In the genomic region with DNA sequence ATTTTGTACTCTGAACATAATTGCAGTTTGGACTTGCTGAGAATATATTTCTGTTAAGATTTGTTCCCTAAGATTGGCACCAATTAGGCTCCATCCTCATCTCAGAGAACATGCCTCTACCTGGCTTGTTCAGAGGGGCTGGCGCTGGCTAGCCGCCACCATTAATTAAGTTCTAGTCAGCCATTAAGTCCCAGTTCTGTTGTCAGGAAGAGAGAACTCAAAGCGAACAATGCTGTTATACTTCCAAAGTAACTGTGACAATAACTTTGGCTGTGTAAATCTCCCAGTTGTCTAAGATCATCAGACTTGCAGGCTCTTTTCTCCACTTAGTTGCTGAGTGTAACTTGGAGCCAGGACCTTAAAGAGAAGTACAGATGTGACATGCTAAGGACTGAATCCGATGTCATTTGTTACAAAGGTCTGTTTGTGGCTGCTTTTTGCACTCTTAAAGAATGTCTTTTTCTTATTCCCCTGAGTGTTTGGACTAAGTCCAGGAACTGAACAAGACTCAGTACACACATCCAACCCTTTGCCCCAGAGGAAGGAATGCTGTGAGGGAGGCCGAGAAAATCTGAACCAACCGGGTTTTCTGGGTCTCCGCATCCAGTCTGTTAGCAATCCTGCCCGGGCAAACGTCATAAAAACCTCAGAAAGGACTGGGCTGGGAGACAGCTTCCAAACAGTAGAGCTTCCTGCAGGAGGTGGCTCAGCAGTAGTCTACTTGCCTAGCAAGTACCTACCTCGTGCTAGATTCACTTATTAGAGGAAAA, we compare ENCODE assay signal across 8 mouse cellular contexts. TPM values are rescaled to one million over a fixed set of nuclear protein-coding genes. Genes with fewer than 3 reads are reported as not detected.
DNase-seq lines count a peak whose midpoint lies in the region; ATAC-seq lines count a peak whose summit lies in the region.

No protein-coding gene starts in this region.

- H3K9ac ChIP-seq in liver, embryonic 11.5 days (ENCODE audit: low read depth, low read length) = peak overlapping the region; percentile 48
- no peak overlapping the region for H3K9ac ChIP-seq in hindbrain, embryonic 16.5 days (ENCODE audit: low read depth, low read length)
- no peak overlapping the region for H3K9ac ChIP-seq in liver, embryonic 16.5 days (ENCODE audit: low read depth, low read length)
- H3K9ac ChIP-seq in stomach, embryonic 14.5 days (replicated peaks; ENCODE audit: low read depth, low read length) = no peak overlapping the region

- 47% methylated on average over 10 of the region's 10 CpGs for WGBS in liver, embryonic 11.5 days
- WGBS in forebrain, embryonic 10.5 days = 39% methylated on average over 10 of the region's 10 CpGs
- 19% methylated on average over 10 of the region's 10 CpGs for WGBS in hindbrain, embryonic 16.5 days
- 45% methylated on average over 10 of the region's 10 CpGs for WGBS in liver, embryonic 16.5 days (ENCODE audit: insufficient replicate concordance)
- WGBS in stomach, embryonic 14.5 days = 12% methylated on average over 10 of the region's 10 CpGs

- H3K9me3 ChIP-seq in liver, embryonic 11.5 days (ENCODE audit: control insufficient read depth, low read length) = no peaks in the 10 kb centered on the region
- no peaks in the 10 kb centered on the region for H3K9me3 ChIP-seq in forebrain, embryonic 10.5 days
- no peaks in the 10 kb centered on the region for H3K9me3 ChIP-seq in hindbrain, embryonic 16.5 days (ENCODE audit: control insufficient read depth, low read length)
- H3K9me3 ChIP-seq in liver, embryonic 16.5 days (replicated peaks; ENCODE audit: control insufficient read depth, low read length) = no peaks in the 10 kb centered on the region
- H3K9me3 ChIP-seq in stomach, embryonic 14.5 days (ENCODE audit: control insufficient read depth, low read depth, low read length) = no peaks in the 10 kb centered on the region

- no peaks in the 10 kb centered on the region for H3K27me3 ChIP-seq in liver, embryonic 11.5 days (replicated peaks; ENCODE audit: control insufficient read depth, insufficient read depth, low read length)
- no peaks in the 10 kb centered on the region for H3K27me3 ChIP-seq in forebrain, embryonic 10.5 days (ENCODE audit: poor library complexity, severe bottlenecking)
- no peaks in the 10 kb centered on the region for H3K27me3 ChIP-seq in hindbrain, embryonic 16.5 days (replicated peaks; ENCODE audit: control insufficient read depth, insufficient read depth, low read length)
- H3K27me3 ChIP-seq in liver, embryonic 16.5 days (ENCODE audit: control insufficient read depth, insufficient read depth, low read depth, low read length) = no peaks in the 10 kb centered on the region
- no peaks in the 10 kb centered on the region for H3K27me3 ChIP-seq in stomach, embryonic 14.5 days (ENCODE audit: control insufficient read depth, insufficient read depth, low read length)

- ATAC-seq in liver, embryonic 11.5 days (replicated peaks; ENCODE audit: low FRiP score) = no peak
- no peak for ATAC-seq in hindbrain, embryonic 16.5 days
- no peak for ATAC-seq in liver, embryonic 16.5 days (ENCODE audit: low read depth)
- peak; percentile 64 for ATAC-seq in stomach, embryonic 14.5 days (ENCODE audit: insufficient number of reproducible peaks, insufficient read depth, low FRiP score, low read depth)
- ATAC-seq in erythroid progenitor cell, adult 5-6 weeks (replicated peaks; ENCODE audit: low FRiP score, poor library complexity, severe bottlenecking) = no peak

- H3K4me1 ChIP-seq in liver, embryonic 11.5 days (replicated peaks; ENCODE audit: control insufficient read depth, insufficient read depth, low read length) = peaks cover 38% of the 10 kb centered on the region
- H3K4me1 ChIP-seq in forebrain, embryonic 10.5 days = peaks cover 47% of the 10 kb centered on the region
- H3K4me1 ChIP-seq in hindbrain, embryonic 16.5 days (ENCODE audit: control insufficient read depth, insufficient read depth, low read depth, low read length) = peaks cover 6% of the 10 kb centered on the region
- peaks cover 28% of the 10 kb centered on the region for H3K4me1 ChIP-seq in liver, embryonic 16.5 days (ENCODE audit: control insufficient read depth, low read depth, low read length)
- H3K4me1 ChIP-seq in stomach, embryonic 14.5 days (ENCODE audit: control insufficient read depth, insufficient read depth, low read length) = peaks cover 31% of the 10 kb centered on the region

- no peak overlapping the region for H3K4me3 ChIP-seq in liver, embryonic 11.5 days (ENCODE audit: low read depth, low read length)
- H3K4me3 ChIP-seq in forebrain, embryonic 10.5 days = peak overlapping the region; percentile 22; the same call in 1 of the 2 replicates
- H3K4me3 ChIP-seq in hindbrain, embryonic 16.5 days (ENCODE audit: low read length) = no peak overlapping the region
- H3K4me3 ChIP-seq in liver, embryonic 16.5 days (ENCODE audit: low read depth, low read length) = no peak overlapping the region
- no peak overlapping the region for H3K4me3 ChIP-seq in stomach, embryonic 14.5 days (ENCODE audit: low read depth, low read length)

- no peaks in the 10 kb centered on the region for H3K36me3 ChIP-seq in liver, embryonic 11.5 days (ENCODE audit: control insufficient read depth, insufficient read depth, low read length)
- H3K36me3 ChIP-seq in forebrain, embryonic 10.5 days (replicated peaks) = no peaks in the 10 kb centered on the region
- H3K36me3 ChIP-seq in hindbrain, embryonic 16.5 days (ENCODE audit: control insufficient read depth, insufficient read depth, low read length) = no peaks in the 10 kb centered on the region
- no peaks in the 10 kb centered on the region for H3K36me3 ChIP-seq in liver, embryonic 16.5 days (ENCODE audit: control insufficient read depth, insufficient read depth)
- no peaks in the 10 kb centered on the region for H3K36me3 ChIP-seq in stomach, embryonic 14.5 days (ENCODE audit: control insufficient read depth, insufficient read depth, low read length)

- H3K27ac ChIP-seq in liver, embryonic 11.5 days (ENCODE audit: low read depth, low read length) = peak overlapping the region; percentile 91
- H3K27ac ChIP-seq in forebrain, embryonic 10.5 days = peak overlapping the region; percentile 85
- peak overlapping the region; percentile 57 for H3K27ac ChIP-seq in hindbrain, embryonic 16.5 days (ENCODE audit: low read depth, low read length)
- peak overlapping the region; percentile 78 for H3K27ac ChIP-seq in liver, embryonic 16.5 days (ENCODE audit: low read length)
- H3K27ac ChIP-seq in stomach, embryonic 14.5 days (ENCODE audit: low read length) = peak overlapping the region; percentile 96

- no peak for DNase-seq in liver, embryonic 11.5 days (ENCODE audit: low spot score)
- no peak for DNase-seq in liver
- DNase-seq in forebrain, embryonic 10.5 days (ENCODE audit: extremely low spot score, low spot score) = no peak
- DNase-seq in layer of hippocampus, adult 9-11 months = no peak

- H3K4me2 ChIP-seq in liver, embryonic 11.5 days = peak overlapping the region; percentile 41
- H3K4me2 ChIP-seq in hindbrain, embryonic 16.5 days (ENCODE audit: low read length) = no peak overlapping the region
- no peak overlapping the region for H3K4me2 ChIP-seq in liver, embryonic 16.5 days (ENCODE audit: low read depth, low read length)
- peak overlapping the region; percentile 8; the same call in 1 of the 2 replicates for H3K4me2 ChIP-seq in stomach, embryonic 14.5 days (replicated peaks; ENCODE audit: low read depth, low read length)

RNA-seq across cellular contexts. Expression of a gene that starts 6.3 kb away (rescaled TPM):
- 238 and 279 TPM in 2 replicates for polyA plus RNA-seq in liver, embryonic 11.5 days (2014; fragmentation: Nextera tagmentation; extraction: Ambion mirVana)
- 325 and 336 TPM in 2 replicates for polyA plus RNA-seq in forebrain, embryonic 10.5 days (2016; fragmentation: Nextera tagmentation; extraction: Ambion mirVana)
- 117 and 127 TPM in 2 replicates for polyA plus RNA-seq in hindbrain, embryonic 16.5 days (2015; fragmentation: Nextera tagmentation; extraction: Ambion mirVana)
- 69.0 and 80.7 TPM in 2 replicates for polyA plus RNA-seq in liver, embryonic 16.5 days (2015; fragmentation: Nextera tagmentation; extraction: Ambion mirVana)
- 259 and 266 TPM in 2 replicates for polyA plus RNA-seq in stomach, embryonic 14.5 days (2014; fragmentation: Nextera tagmentation; extraction: Ambion mirVana)
- total RNA-seq in erythroid progenitor cell, adult 5-6 weeks (2015; ENCODE audit: low replicate concordance) = 215 and 258 TPM in 2 replicates
- 202 and 252 TPM in 2 replicates for total RNA-seq in erythroid progenitor cell, adult 5-6 weeks (2017; ENCODE audit: low replicate concordance)

RNA-seq across cellular contexts. Expression of a gene that starts 13.3 kb away (rescaled TPM):
- polyA plus RNA-seq in liver, embryonic 11.5 days (2014; fragmentation: Nextera tagmentation; extraction: Ambion mirVana) = 21.7 and 23.1 TPM in 2 replicates
- polyA plus RNA-seq in forebrain, embryonic 10.5 days (2016; fragmentation: Nextera tagmentation; extraction: Ambion mirVana) = 3.4 and 3.8 TPM in 2 replicates
- polyA plus RNA-seq in hindbrain, embryonic 16.5 days (2015; fragmentation: Nextera tagmentation; extraction: Ambion mirVana) = 2.8 and 2.9 TPM in 2 replicates
- polyA plus RNA-seq in liver, embryonic 16.5 days (2015; fragmentation: Nextera tagmentation; extraction: Ambion mirVana) = 8.1 and 8.7 TPM in 2 replicates
- 3.3 and 4.5 TPM in 2 replicates for polyA plus RNA-seq in stomach, embryonic 14.5 days (2014; fragmentation: Nextera tagmentation; extraction: Ambion mirVana)
- 4.3 and 8.8 TPM in 2 replicates for total RNA-seq in erythroid progenitor cell, adult 5-6 weeks (2015; ENCODE audit: low replicate concordance)
- 5.4 and 19.4 TPM in 2 replicates for total RNA-seq in erythroid progenitor cell, adult 5-6 weeks (2017; ENCODE audit: low replicate concordance)

RNA-seq across cellular contexts. Expression of a gene that starts 22.9 kb away (rescaled TPM):
- 107 TPM in 2 replicates for polyA plus RNA-seq in liver, embryonic 11.5 days (2014; fragmentation: Nextera tagmentation; extraction: Ambion mirVana)
- polyA plus RNA-seq in forebrain, embryonic 10.5 days (2016; fragmentation: Nextera tagmentation; extraction: Ambion mirVana) = 68.5 and 72.0 TPM in 2 replicates
- 115 and 117 TPM in 2 replicates for polyA plus RNA-seq in hindbrain, embryonic 16.5 days (2015; fragmentation: Nextera tagmentation; extraction: Ambion mirVana)
- 172 and 201 TPM in 2 replicates for polyA plus RNA-seq in liver, embryonic 16.5 days (2015; fragmentation: Nextera tagmentation; extraction: Ambion mirVana)
- 172 and 179 TPM in 2 replicates for polyA plus RNA-seq in stomach, embryonic 14.5 days (2014; fragmentation: Nextera tagmentation; extraction: Ambion mirVana)
- total RNA-seq in erythroid progenitor cell, adult 5-6 weeks (2015; ENCODE audit: low replicate concordance) = 34.2 and 61.2 TPM in 2 replicates
- total RNA-seq in erythroid progenitor cell, adult 5-6 weeks (2017; ENCODE audit: low replicate concordance) = 10.6 and 14.1 TPM in 2 replicates

RNA-seq across cellular contexts. Expression of a gene that starts 31.6 kb away (rescaled TPM):
- 2.9 and 5.1 TPM in 2 replicates for polyA plus RNA-seq in liver, embryonic 11.5 days (2014; fragmentation: Nextera tagmentation; extraction: Ambion mirVana)
- polyA plus RNA-seq in forebrain, embryonic 10.5 days (2016; fragmentation: Nextera tagmentation; extraction: Ambion mirVana) = 2.9 and 3.1 TPM in 2 replicates
- polyA plus RNA-seq in hindbrain, embryonic 16.5 days (2015; fragmentation: Nextera tagmentation; extraction: Ambion mirVana) = 5.3 and 6.1 TPM in 2 replicates
- 6.2 and 22.3 TPM in 2 replicates for polyA plus RNA-seq in liver, embryonic 16.5 days (2015; fragmentation: Nextera tagmentation; extraction: Ambion mirVana)
- 127 and 140 TPM in 2 replicates for polyA plus RNA-seq in stomach, embryonic 14.5 days (2014; fragmentation: Nextera tagmentation; extraction: Ambion mirVana)
- total RNA-seq in erythroid progenitor cell, adult 5-6 weeks (2015; ENCODE audit: low replicate concordance) = not detected in 2 replicates
- total RNA-seq in erythroid progenitor cell, adult 5-6 weeks (2017; ENCODE audit: low replicate concordance) = 0.91 and 1.5 TPM in 2 replicates

RNA-seq across cellular contexts. Expression of a gene that starts 34.8 kb away (rescaled TPM):
- 61.4 and 61.8 TPM in 2 replicates for polyA plus RNA-seq in liver, embryonic 11.5 days (2014; fragmentation: Nextera tagmentation; extraction: Ambion mirVana)
- polyA plus RNA-seq in forebrain, embryonic 10.5 days (2016; fragmentation: Nextera tagmentation; extraction: Ambion mirVana) = 56.6 and 57.6 TPM in 2 replicates
- 70.2 and 72.2 TPM in 2 replicates for polyA plus RNA-seq in hindbrain, embryonic 16.5 days (2015; fragmentation: Nextera tagmentation; extraction: Ambion mirVana)
- polyA plus RNA-seq in liver, embryonic 16.5 days (2015; fragmentation: Nextera tagmentation; extraction: Ambion mirVana) = 29.3 TPM in 2 replicates
- 29.5 and 38.9 TPM in 2 replicates for polyA plus RNA-seq in stomach, embryonic 14.5 days (2014; fragmentation: Nextera tagmentation; extraction: Ambion mirVana)
- total RNA-seq in erythroid progenitor cell, adult 5-6 weeks (2015; ENCODE audit: low replicate concordance) = 8.3 and 12.2 TPM in 2 replicates
- 4.8 and 5.5 TPM in 2 replicates for total RNA-seq in erythroid progenitor cell, adult 5-6 weeks (2017; ENCODE audit: low replicate concordance)

Comparison
In these comparisons a context has a peak if more than half of its experiments do, and no peak if none do; other contexts are left out.
1. H3K4me2 ChIP-seq: peak in liver, embryonic 11.5 days (single experiment) and stomach, embryonic 14.5 days (single experiment); none in hindbrain, embryonic 16.5 days (single experiment) and liver, embryonic 16.5 days (single experiment).
2. Peak in every context shown above with its lines, with median percentiles within 50 percentile points of each other: H3K27ac ChIP-seq.